Mouse (Mus musculus) lung, postnatal 0 days (tissue): ENCODE results near the gene Eno3.

Experiments used
- CTCF ChIP-seq: IDR thresholded peaks from 2 replicates; pipeline ENCODE4 v1.5.1; 2016; ENCODE audit warnings: antibody characterized with exemption, mild to moderate bottlenecking
- EP300 ChIP-seq: IDR thresholded peaks from 2 replicates; pipeline ENCODE4 v1.6.1; 2016; ENCODE audit warnings: antibody characterized with exemption, mild to moderate bottlenecking, control low read depth

DNA sequence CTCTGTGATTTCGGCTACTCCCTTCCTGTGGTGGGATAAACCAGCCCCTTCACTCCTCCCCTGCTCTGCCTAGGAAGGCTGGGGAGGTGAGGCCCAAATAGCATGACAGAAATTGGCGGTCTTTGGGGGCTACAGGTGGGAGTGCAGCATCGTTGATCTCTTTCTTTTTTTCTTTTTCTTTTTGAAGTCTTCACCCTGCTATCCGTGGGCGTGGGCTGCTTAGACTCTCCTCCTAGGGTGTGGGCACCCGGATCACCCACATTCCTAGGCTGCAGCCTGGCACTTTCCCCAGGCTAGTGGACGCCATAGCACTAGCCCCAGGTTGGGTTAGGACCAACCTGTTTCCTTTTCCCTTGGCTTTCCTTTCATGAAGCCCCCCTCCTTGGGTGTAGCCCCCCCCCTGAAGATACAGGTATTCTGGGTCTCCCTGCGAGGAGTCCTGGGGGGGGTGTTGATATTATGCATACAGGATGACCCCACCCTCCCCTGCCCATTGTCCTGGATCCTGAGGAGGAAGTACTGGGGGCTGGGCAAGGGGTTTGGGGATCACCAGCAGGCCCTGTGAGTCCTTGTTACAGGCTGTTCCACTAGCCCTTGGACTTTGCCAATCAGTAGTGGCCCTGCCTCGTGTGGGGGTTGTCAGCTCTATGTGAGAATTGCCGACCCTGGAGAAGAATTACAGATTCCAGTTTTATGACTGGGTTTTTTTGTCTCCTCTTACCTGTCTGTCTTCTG, 44.4 kb downstream of the Eno3 start:
- TF ChIP-seq CTCF (no peak), EP300 (no peak)
